Mouse (Mus musculus): ENCODE data around the gene Serpina9. TPM values are rescaled to one million over a fixed set of nuclear protein-coding genes. Genes with fewer than 3 reads are reported as not detected.

Serpina9 gene
- polyA plus RNA-seq (2012; rRNA removed): 0.81 and 1.5 TPM in 2 replicates

GRCm38 (mm10) chr12:104013620-104014019 is at the start of gene Serpina9:
Serpina9 (minus strand) TSS chr12:104013755.

GRCm38 (mm10) chr12:104044343-104044742 is 30.8 kb upstream of the Serpina9 start, which contains the start of gene Serpina12:
Serpina12 (minus strand) TSS chr12:104044443.

GRCm38 (mm10) chr12:103989857-103990256 is 23.7 kb downstream of the Serpina9 start, which contains the start of gene Serpina11:
Serpina11 (minus strand) TSS chr12:103989957.

GRCm38 (mm10) chr12:103958798-103959197 is 54.8 kb downstream of the Serpina9 start, which contains the start of gene Serpina1e:
Serpina1e (minus strand) TSS chr12:103958975.

Other genes with a start within 250 kb of the Serpina9 start
- 0.23 TPM in 2 replicates for gene Serpina1d, start 240.2 kb downstream of the Serpina9 start, polyA plus RNA-seq (2012; rRNA removed)
- gene Serpina1b, start 183.4 kb downstream of the Serpina9 start, polyA plus RNA-seq (2012; rRNA removed): 0.48 and 0.62 TPM in 2 replicates
- gene Serpina1a, start 150.2 kb downstream of the Serpina9 start, polyA plus RNA-seq (2012; rRNA removed): 0.31 TPM in 1 of 2 replicates, not detected in the other
- 0.21 and 0.30 TPM in 2 replicates for gene Serpina1c, start 108.9 kb downstream of the Serpina9 start, polyA plus RNA-seq (2012; rRNA removed)
- 0.32 and 0.49 TPM in 2 replicates for gene Serpina1e, start 54.8 kb downstream of the Serpina9 start, polyA plus RNA-seq (2012; rRNA removed)
- 0.09 TPM in 1 of 2 replicates, not detected in the other for gene Serpina11, start 23.8 kb downstream of the Serpina9 start, polyA plus RNA-seq (2012; rRNA removed)
- not detected in 2 replicates for gene Serpina12, start 30.7 kb upstream of the Serpina9 start, polyA plus RNA-seq (2012; rRNA removed)
- gene Serpina5, start 87.4 kb upstream of the Serpina9 start, polyA plus RNA-seq (2012; rRNA removed): not detected in 2 replicates
- gene Serpina3a, start 99.0 kb upstream of the Serpina9 start, polyA plus RNA-seq (2012; rRNA removed): not detected in 2 replicates
- gene Serpina3b, start 114.2 kb upstream of the Serpina9 start, polyA plus RNA-seq (2012; rRNA removed): not detected in 2 replicates
- 0.60 and 0.78 TPM in 2 replicates for gene Serpina3c, start 140.1 kb upstream of the Serpina9 start, polyA plus RNA-seq (2012; rRNA removed)
- 0.10 and 0.16 TPM in 2 replicates for gene Serpina3f, start 200.8 kb upstream of the Serpina9 start, polyA plus RNA-seq (2012; rRNA removed)
- 3.3 and 4.2 TPM in 2 replicates for gene Serpina3g, start 222.5 kb upstream of the Serpina9 start, polyA plus RNA-seq (2012; rRNA removed)
- 0.05 and 0.07 TPM in 2 replicates for gene Serpina3i, start 249.4 kb upstream of the Serpina9 start, polyA plus RNA-seq (2012; rRNA removed)

Measured in colon, adult 2 months (tissue).